Mouse (Mus musculus) kidney, adult 9 months (tissue): ENCODE measurements around the gene Pdcd7.

Experiments
- DNase-seq: peaks from one replicate; pipeline ENCODE4 v3.0.0; 2022

Pdcd7 gene

DNA sequence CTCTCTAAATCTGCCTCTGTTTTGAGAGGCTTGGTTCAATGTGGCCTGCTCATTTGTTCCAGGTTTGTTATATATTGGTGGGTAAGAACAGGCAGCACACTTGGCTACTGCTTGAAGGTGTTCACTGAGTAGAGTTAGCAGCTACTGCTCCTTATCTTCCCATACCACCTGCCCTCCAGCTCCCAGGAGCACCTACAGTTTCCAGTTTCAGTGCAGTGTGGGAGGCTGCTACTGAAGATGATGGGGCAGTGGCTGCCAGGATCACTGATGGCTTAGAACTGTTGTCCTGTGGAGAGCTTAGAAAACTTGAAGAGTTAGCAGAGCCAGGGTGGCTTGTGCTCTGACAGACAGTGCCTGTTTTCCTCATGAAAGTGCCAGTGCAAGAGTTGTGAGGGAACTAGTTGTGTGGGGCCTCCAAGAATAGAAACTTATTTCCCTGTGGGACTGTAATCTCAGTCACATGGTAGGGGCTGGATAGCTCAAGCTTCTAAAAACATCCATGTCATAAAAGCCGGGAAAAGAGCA, 13.1 kb downstream of the Pdcd7 start:
- no peak for DNase-seq

DNA sequence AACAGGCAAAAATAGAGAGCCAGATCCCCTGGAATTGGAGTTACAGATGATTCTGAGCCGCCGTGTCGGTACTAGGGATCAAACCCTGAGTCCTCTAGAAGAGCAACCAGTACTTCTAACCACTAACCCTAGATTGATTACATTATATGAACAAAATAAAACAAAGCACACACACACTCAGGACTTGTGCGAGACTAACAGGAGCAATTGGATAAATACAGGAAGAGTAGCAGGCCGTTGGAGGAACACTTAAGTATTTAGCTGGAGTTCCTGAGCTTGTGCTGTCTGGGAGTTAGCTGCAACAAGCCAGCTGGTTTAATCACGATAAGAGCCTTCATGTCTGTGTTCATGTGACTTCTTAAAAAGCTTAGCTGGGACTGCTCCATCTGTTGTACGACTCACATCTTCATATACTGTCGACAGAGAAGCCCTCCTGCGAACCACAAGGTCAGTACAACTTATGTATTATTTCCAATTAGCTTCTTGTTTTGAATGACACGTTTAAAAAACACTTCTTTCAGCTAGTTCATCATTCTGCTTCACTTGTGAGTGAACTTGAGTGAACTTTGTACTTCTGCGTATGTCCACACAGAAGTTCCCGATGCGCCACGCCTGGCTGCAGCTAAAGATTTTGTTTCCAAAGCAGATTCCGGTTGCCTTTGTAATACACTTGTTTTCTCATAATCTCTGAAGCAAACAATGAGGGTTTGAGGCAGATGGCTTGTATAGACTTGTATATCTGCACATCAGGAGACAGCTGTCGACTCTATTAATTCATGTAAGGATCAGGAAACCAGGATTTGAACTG, 14.9 kb downstream of the Pdcd7 start, which contains the start of gene Ubap1l:
Gene Ubap1l, plus strand, starts transcription at position 401 of the 808 bp plus-strand sequence.
- peak; percentile 74 for DNase-seq

DNA sequence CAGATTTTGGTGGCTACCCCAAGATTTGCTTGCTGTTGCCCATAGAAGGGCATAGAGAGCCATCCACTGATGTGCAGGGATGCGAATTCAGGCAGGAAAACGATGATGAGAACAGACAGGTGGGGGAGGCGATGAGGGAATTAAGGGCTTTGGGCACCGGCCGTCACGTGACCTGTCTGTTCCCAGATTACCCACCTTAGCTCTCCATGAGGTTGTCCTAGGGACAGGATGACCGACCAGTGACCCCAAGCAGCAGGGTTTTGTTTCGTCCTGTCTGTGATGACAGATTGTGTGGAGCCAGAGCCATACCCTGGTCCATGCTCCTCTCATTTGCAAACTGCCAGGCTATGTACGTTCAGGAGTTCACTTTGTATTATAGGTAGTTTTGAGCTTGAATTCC, 17.8 kb downstream of the Pdcd7 start:
- DNase-seq, result no peak

DNA sequence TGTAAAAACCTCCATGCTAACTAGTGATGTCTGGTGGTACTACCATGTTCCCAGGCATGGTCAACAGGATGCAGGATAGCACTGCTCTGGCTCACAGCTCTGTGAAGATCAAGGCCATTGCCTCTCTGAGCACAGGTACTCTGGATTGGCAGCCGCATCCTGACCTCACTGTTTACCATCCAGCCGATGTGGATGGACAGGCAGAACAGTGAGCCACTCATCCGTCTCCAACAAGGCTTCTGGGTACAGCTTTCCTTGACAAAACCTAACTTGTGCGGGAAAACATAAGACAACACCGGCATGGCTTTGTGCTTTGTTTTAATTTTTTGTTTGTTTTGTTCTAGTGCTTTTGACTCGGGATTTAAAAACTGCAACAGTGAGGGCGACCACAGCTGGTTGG, 19.8 kb downstream of the Pdcd7 start:
- DNase-seq, result no peak

DNA sequence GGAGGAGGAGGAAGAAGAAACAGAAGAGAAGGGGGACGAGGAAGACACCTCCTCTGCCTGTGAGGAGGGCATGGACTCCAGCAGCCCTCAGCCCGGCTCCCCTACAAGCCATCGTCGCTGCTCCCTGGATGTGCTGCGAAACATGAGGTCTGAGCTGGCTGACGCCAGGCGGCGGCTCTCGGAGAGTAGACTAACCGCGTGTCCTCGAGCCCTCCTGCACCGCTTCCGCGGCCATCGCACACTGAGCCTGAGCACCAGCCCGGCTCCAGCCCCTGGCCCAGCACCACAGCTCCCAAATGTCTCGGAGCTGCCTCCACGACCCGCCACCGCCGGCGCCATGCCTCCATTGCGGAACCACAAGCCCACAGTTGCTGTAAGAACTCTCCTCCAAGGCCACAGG, 25.9 kb downstream of the Pdcd7 start:
- no peak for DNase-seq

DNA sequence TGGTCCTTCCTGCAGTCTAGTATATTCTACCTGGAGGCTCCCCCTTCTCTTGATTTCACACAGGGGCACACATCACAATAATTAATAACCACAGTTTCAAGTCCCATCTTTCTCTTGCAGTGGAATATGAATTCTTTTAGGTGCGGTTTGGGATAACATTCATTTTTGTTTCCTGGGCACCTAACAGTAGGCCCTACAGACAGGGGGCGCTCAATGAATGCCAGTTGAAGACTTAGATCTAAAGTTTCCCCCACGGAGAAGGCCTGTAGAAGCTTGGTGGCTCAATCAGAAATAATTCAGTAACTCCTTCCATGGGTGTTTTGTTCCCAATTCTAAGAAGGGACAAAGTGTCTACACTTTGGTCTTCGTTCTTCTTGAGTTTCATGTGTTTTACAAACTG, 26.5 kb downstream of the Pdcd7 start:
- DNase-seq, result peak; percentile 59

DNA sequence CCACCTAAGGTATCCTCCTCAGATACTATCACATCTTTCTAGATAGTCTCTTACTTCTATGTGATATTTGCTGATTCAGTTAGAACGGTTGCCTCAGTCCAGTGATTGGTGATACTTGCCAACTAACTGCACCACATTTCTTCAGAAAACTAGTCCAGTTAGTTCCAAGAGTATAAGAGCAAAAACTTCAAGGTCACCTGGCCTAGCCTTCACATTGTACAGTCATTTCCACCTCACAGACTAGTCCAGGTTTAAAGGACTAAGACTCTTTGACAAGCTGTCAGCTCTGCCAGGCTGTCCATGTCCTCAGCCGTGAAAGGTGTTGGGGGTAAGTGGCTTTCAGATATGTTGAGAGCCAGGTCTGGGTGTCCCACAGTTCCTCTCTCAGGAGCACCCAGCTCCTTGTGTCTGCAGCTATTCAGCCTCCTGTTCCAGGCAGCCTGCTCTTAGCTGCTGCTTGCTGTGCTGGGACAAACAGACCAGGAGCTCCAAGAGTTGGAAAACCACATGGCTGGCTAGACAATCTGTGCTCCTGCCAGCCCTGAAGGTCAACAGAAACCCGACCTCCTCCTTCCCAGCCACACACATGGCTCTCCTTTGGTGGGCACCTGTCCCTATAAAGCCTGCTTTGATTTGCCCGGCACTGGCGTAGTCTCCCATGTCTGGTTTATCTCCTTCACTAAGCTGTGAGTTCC, 28.7 kb downstream of the Pdcd7 start:
- DNase-seq, result no peak

DNA sequence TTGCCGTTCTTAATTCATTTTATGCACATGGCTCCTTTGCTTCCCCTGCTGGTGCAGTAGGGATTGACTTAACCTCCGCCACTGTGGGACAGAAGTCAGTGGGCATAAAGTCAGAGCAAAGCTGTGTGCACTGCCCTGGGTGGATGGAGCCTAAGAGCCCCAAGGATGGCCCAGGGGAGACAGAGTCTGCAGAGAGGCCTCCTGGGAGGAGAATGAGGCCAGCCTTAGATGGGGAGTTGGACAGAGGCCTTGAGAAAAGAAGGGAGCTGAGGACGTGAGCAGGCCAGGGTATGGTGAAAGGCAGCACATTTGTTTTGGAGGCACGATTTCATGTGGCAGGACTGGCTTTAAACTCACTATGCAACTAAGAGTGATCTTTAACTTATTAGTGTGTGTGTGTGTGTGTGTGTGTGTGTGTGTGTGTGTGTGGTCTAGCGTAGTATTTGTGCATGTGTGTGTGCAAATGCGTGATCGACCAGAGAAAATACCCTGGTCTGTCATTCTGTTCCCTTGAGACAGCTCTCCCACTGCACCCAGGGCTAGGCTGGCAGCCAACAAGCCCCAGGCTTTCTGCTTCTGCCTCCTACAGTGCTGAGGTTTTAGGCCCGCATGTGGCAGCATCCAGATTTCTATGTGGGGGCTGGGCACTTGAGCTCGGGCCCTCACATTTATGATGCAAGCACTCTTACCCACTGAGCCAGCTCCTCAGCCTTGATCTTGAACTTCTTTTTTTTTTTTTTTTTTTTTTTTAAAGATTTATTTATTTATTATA, 29.4 kb downstream of the Pdcd7 start:
- DNase-seq, result no peak

DNA sequence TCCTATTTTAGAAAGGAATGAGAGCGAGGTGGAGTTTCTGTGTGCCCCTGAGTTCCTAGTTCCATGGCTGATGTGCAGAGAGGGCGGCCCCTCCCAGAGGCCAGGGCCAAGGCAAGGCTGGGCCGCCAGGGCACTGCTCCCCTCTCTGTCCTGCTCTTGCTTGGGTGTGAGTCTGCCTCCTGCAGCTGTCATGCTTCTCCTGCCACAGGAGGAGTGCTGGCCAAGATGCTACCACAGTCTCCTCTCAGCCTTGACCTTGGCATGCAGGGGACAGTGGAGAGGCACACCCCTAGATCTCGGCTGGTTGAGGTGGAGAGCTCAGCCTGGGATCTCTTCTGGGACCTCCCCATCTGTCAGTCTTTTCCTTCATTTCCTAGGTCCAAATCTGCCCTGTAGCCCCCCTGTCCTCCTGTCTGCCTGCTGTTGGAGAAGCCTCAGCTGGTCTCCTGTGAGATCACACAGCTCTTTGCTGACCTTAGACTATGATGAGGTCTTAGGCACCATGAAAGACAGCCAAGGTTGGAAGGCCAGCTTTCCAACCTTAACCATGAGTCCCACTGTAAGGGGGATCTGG, 35.2 kb downstream of the Pdcd7 start:
- no peak for DNase-seq

DNA sequence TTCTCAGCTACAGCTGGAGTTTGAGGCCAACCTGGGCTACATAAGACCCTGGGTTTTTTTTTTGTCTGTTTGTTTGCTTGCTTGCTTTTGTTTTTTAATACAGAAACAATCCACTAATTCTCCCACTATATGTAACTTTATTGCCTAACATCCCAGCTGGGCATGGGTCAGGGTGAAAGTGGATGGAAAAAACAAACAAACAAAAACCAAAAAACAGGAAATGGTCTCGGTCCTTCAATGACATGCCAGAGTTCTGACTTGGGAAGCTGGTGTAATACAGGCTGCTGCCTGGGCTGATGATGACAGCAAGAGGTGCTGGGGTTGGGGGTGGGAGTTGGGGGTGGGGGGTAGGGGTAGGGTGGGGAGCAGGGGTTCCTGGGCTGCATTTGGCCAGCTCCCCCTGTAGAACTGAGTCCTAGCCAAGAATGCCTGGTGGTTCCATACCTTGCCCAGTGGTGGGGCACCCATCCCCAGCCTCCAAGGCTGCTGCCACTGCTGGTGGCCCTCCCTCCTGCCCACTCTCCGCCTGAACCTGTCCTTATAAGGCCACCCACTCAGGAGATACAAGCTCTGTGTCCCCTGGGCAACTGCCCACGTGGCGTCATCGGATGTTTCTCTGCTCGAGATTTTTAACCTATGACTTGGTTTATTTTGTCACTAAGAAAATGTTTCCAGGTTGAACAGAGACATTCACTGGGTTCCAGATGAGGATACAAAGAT, 36.3 kb downstream of the Pdcd7 start:
- no peak for DNase-seq

DNA sequence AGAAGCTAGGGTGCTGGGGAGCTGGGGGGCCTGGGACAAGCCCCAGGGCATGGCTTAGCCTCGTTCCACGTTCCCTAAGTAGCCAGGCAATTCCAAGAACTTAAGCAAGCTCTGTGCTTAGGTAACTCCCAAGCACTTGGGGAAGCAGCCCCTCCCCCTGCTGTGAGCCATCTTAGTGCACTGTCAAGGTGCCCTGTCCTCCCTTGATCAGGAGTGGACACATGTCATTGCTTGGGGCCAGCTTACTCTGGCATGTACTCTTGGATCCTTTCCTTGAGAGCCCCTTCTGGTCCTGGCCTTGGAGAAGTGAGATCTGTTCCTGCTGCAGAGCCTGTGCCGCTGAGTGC, 36.8 kb downstream of the Pdcd7 start:
- DNase-seq, result no peak

DNA sequence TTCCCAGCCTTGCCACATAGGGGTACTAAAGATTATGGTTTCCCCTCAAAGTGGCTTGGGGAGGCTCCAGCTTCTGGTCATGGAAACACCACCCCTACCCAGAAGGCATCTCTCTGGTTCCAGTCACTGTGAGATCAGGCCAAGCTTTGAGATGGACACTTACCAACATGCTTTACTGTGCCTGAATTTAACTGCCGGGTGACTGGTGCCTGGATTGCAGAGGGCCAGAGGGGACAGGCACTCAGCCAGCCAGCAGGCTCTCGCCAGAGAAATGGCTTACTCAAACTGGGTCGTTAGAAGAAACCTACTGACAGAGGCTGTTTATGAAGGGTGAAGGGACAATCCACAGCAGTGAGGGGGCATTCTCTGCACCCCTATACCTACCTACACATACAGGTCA, 38.4 kb downstream of the Pdcd7 start:
- DNase-seq, result peak; percentile 38

DNA sequence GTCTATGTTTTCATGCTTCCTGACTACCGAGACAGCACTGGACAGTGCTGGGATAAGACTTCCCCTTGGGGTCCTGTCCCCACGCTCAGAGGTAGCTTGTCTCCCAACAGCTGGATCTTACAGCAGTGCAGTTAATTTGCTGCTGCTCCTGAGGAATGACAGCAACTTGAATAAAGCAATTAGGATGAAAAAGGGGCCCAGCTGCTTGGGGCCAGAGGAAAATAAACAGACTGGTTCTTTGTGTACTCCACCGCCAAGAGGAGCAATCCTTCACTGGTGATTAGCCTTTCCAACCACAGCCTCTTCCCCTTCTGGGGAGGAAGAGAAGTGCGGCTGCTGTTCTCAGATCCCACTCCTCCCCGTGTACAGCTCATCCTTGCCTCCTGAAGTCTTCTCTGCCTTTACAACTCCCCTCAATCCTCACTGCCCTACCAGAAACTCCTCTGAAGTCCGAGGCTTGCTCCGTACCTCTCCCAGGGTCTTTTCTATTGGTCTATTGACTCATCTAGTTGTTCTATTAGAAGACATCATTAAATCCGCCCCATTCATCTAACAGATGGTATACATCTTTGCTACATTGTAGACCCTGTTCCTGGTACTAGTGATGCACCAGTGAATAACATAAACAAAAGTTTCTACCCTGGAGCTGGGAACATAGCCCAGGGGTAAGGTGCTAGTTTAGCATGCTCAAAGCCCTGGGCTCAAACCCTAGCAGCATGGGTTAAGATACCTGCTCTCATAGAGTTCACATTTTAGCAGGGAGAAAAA, 40.7 kb downstream of the Pdcd7 start:
- DNase-seq, result no peak

DNA sequence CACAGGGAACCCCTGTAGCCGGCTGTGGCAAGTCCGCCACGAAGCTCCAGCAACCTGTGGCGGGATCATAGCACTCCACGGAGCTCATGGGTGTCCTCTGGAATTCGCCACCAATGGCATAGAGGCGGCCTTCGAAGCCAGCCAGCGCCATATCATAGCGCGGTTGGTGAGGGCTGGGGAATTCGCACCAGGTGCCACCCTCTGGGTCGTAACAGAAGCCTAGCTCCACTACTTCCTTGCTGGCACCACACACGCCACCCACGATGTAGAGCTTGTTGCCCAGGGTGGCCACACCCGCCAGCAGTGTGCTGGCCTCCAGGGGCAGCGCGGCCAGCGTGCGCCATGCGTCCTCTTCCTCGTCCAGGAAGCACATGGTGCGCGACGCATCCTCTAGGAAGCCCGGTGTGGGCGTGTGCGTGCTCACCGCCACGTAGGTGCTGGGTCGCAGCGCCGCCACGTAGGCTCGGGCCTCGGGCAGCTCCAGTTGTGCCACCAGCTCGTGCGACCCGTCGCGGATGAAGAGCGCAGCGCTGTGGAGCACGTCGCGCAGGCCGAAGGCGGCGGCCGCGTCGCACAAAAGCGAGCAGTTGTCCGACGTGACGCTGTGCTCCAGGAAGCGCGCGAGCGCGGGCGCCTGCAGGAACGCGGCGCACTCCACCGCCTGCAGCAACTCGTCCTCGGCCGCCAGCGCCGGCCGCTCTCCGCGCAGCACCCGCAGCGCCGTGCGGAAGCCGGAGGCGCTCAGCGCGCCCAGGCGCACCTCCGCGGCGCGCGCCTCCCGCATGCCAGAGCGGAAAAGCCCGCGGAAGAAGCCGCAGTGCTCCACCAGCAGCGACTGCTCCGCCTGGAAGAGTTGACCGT, 45.1 kb downstream of the Pdcd7 start:
- DNase-seq, result no peak

DNA sequence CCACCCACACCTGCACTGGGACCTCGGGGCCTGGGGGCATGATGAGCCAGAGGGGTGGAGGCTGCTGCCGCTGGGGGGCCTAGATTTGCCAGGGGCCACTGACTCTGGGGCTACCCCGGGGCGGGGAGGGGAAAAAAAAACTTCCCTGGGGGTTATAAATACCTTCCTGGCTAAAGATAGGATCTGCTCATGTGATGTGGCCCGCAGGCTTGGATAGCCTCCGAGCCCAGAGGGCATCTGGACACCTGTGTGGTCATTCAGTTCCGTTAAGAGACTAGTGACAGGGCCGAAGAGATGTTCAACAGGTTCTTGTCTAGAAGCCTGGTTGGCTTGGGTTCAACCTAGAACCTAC, 45.7 kb downstream of the Pdcd7 start, which contains the start of gene Kbtbd13:
Gene Kbtbd13, minus strand, starts transcription at position 40 of the 352 bp plus-strand sequence.
- no peak for DNase-seq

DNA sequence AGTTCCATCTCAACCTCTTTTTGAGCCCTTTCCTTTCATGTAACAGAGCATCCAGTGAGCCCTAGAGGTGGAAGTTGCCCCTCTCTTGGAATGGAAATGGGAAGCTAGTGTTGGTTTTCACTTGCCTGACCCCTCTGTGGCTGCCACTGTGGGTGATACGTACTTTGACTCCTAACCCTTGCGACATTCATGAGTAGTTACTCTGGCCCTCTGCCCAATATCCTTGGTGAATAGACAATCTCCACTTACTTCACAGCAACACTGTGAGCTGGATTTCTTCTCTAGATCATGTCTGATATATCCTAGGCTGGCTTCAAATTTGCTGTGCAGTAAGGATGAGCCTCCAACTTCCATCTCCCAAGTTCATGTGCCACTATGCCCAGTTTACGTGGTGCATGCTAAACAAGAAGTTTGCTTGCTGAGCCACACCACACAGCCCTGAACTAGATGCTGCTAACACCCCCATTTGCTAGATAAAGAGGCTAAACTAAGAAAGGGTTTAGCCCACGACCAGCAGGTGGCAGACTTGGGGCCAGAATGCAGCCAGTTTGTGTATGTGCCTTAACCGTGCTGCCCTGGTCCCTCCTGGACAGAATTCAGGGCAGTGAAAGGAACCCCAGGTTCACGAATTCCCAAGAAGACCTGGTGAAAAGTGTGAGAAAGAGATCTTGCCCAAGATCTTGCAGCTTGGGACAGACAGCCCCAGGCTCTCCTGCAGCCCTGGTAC, 46.9 kb downstream of the Pdcd7 start:
- peak; percentile 79 for DNase-seq

DNA sequence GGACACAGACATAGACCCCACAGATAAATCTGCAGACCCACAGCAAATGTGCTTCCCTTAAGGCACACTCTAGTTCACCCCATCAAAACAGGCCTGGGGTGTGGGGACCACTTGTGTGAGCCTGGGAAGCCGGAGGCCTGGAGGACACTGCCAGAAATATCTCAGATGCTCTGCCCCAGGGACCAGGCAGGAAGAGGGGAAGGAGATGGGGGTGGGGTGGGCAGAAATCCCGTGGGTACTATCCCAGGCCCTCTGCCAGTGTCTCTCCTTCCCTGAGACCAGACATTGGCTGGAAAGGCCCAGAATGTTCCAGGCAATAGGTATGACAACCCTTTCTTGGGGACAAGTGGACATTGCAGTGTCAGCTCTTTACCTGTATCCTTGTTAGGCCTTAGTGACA, 47.7 kb downstream of the Pdcd7 start:
- DNase-seq, result no peak

DNA sequence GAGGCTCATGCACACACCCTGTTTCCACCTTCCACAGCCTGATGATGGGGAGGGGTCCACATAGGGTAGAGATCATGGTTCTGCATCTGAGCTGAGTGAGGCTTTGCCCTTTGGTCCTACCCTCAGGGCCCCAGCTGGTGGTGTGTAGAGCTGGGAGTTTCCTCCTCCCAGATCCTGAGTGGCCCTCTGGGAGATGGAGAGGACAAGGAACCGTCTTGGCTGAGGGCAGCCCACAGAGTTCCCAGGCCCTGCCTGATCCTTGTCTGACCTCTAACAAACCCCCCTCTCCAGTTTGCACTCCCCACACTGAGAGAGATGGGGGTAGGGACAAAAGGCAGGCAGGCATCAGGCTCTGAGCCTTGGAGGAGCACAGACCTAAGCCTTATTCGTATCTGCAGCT, 48.5 kb downstream of the Pdcd7 start:
- no peak for DNase-seq

DNA sequence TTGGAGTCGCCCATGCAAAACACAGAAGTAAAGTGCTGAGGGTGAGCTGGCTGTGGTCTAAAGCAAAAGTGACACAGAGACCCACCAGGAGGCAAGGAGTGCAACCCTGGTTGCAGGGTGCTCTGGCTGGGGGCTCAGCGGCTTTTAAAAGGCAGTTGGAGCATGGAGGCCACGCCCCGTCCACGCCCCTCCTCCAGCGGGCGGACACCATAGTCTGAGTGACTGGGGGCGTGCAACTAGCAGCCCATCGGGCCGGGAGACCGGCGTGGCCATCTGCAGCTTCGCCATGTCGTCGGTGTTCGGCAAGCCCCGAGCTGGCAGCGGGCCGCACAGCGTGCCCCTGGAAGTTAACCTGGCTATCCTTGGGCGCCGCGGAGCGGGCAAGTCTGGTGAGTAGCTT, 52.4 kb downstream of the Pdcd7 start, which contains the start of gene Rasl12:
Gene Rasl12, plus strand, starts transcription at position 228 of the 400 bp plus-strand sequence.
- DNase-seq, result peak; percentile 59

DNA sequence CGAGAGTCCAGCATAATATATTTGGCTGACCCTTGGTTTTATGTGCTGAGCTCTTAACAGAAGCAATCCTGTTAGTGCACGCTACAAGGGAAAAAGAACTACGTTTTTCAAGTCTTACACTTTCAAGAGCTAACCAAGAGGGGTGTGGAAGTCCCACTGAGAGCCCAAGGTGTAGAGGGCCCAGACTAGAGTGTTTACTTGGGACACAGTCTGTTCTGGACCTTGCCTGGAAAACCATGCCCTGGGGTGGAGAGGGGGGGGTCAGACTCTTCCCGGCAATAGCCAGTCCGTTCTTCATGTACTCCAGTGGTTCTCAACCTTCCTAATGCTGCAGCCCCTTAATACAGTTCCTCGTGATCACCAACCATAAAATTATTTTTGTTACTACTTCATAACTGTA, 54.0 kb downstream of the Pdcd7 start:
- no peak for DNase-seq
